Mouse (Mus musculus) cerebellum, adult (tissue): ENCODE measurements around the gene Natd1.
A peak's percentile ranks its signal among the peaks of the same experiment; 100 is the strongest.
"Not testable (repeated sequence)": the region's sequence is repeated elsewhere in the genome, so short reads cannot be mapped to it uniquely, and the experiment has no call there.

Experiments
- ATAC-seq: cut with Nextera tagmentation; 2 replicates; pipeline ENCODE4 v1.9.2; 2017; ENCODE audit warnings: mild to moderate bottlenecking, moderate library complexity, mixed read lengths; ENCODE audit not compliant: insufficient number of reproducible peaks, low FRiP score, low TSS enrichment

The Natd1 gene

DNA sequence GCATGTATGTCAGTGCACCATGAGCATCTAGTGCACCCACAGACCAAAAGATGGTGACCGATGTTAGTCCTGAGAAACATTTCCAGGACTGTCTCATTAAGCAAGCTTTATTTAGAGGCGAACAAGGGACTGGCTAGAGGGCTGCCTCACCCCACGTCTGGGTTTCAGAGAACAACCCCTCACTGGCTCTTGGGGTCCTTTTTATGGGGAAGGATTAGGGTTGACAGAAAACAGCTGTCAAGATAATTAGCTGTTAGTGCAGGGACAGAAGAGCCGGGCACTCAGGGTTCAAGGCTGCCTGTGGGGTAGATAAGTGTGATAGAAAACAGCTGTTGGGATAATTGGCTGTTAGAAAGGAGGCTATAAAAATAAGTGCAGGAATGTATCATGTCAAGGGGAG is 18.6 kb downstream of the Natd1 start:
- ATAC-seq: no peak

DNA sequence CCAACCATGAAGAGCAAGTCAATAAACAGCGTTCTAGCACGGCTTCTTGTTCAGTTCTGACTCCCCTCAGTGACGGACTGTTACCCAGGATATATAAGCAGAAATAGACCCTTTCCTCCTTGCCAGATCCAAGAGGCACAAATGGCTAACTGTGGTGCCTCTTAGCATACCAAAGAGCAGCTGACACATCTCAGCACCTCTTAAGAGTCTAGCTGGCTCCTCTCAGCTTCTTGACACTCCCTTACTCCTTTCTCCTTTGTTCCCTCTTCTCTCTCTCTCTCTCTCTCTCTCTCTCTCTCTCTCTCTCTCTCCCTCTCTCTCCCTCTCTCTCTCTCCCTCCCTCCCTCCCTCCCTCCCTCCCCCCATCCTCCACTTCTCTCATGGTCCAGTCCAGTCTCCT is 23.8 kb downstream of the Natd1 start:
- ATAC-seq: no peak

DNA sequence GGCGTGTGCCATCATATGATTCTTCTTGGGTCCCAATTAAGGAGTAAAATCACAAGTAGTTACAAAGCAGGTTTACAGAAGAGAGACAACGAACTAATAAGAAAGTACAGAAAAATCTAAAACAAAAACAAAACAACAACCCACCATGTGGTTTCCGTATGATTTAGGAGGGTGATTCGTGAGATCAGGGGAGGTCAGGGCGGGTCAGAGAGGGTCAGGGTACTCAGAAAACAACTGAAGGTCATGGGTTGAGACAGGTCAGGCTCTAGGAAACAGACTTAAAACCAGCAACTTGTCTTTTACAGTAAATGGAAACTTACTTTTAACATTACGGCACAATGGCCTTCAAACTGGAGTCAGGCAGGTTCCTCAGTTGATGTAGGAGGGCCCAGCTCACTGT is 24.3 kb downstream of the Natd1 start:
- no peak for ATAC-seq

DNA sequence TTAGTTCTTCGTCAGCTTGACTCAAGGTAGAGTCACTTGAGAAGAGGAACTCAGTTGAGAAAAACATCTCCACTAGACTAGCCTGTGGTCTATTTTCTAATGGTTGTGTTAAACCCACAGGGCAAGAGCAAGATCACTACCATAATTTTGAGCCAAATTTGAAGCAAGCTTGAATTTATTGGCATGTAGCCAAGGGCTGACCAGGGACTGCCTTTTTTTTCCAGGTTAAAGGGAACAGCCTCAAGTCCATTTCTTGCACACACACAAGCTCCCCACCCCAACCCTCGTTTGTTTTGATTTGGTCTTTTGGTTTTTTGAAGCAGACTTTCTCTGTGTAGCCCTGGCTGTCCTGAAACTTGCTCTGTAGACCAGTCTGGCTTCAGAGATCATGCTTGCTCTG is 24.7 kb downstream of the Natd1 start:
- no peak for ATAC-seq

DNA sequence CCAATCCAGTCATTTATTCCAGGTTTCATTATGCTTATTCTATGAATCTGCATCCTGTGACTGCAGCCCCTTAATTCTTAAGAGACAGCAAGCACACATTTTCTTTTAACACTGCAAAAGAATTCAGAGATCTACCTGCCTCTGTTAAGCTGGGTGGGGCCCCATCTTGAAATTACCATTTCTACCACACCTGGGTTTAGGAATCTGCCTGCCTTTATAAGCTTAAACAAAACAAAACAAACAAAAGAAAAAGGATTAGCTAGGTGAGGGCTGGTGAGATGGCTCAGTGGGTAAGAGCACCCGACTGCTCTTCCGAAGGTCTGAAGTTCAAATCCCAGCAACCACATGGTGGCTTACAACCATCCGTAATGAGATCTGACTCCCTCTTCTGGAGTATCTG is 27.6 kb downstream of the Natd1 start:
- not testable (repeated sequence) for ATAC-seq

DNA sequence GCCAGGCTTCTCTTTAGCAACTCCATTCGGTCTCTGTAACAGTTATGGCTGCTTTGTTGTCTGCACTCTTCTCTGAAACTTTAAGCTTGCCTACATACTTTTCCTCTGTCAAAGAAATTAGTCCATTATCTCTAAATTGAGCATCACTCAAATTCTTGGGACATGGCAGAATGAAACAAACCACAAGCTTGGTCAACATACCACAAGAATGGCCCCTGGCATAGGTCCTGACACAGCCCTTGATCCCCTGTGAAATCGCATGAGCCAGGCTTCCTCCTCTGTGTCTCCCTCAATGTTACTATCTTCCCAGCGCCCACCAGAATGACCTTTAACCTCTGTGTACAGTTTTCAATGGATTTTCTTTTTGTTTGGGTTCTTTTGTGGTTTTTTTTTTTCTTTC is 32.2 kb downstream of the Natd1 start:
- no peak for ATAC-seq

DNA sequence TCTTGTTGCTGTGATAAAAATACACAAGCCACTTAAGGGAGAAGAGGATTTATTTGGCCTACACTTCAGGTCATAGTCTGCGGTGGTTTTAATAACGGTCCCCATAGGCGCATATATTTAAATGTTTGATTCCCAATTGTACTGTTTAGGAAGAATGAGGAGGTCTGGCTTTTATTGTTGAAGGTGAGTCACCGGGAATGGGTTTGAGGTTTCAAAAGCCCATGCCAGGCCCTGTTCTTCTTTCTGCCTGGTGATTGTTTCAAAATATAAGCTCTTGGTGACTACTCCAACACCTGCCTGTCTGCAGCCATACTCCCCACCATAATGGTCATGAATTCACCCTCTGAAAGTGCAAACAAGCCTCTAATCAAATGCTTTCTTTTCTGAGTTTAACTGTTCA is 34.0 kb downstream of the Natd1 start:
- no peak for ATAC-seq

DNA sequence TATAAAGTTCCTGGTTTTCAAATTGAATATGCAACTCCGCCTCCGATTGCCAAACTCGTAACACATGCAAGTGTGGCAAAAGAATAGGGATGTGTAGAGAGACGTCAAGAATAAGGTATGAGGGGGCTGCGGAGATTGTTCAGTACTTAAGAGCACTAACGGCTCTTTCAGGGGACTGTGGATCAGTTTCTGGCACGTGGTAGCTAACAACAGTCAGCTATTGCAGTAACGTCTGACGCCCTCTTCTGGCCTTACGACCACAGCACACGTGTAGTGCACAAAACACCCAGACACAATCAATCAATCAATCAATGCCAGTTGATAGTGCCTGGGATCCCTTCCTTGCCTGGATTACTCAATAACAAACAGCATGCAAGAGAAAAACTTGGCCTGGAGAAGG is 35.1 kb downstream of the Natd1 start:
- no peak for ATAC-seq

DNA sequence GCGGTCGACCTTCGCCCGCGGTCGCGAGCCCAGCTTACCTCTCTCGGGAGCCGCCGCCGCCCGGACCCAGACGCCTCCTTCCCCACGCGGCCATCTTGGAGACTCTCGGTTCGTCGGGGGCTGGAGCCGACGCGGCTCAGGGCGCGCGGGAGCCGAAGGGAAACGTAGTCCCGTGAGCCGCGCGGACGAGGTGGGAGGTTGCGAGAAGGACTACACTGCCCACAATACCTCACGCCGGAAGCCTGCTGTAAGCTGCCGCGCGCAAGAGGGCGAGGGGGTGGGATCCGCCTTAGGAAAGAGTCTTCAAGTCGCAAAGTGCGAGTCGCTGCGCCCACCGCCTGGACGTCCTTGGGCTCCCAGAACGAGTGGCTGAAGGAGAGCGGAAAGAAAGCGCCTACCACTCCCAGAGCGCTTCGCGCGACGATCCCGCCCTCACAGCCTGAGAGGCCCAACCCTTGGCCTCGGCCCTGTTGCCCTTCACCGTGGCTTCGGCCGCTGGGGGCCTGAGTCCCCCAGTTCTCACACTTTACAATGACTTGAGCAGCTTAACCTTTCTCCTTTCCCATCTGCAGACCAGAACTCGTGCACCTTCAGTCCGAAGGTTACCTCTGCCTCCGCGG is 35.8 kb downstream of the Natd1 start, which contains the start of gene Tmem11:
TSS of gene Tmem11 (minus strand) at position 598 of the 620 bp plus-strand sequence.
- peak; percentile 97 for ATAC-seq

DNA sequence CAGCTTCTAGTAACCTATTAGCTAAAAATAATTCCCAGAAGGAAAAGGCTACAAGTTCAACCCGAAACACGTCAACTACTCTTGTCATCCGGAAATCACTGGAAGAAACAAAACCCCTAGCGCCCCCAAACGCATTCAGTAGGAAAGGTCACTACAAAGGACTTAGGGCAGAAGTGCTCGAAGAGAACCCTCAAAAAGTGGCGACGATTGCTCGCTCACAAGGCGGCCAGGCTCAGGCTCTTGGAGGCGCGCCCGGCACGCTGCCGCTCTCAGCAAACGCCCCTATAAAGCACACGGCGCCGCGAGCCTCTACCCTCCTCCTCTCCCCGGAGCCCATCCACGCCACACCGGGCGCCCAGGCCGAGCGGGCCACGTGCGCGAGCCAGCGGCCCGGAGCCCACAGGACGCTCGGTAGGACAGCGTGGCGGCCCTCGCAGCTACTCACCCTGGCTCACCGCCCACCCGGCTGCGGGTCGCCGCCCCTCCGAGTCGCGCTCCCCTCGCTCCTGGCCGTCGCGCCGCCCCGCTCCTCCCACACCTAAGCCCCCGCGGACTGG is 36.4 kb downstream of the Natd1 start:
- 0 out of 2 replicates have a peak, but pooled peaks have one; percentile 6 for ATAC-seq

DNA sequence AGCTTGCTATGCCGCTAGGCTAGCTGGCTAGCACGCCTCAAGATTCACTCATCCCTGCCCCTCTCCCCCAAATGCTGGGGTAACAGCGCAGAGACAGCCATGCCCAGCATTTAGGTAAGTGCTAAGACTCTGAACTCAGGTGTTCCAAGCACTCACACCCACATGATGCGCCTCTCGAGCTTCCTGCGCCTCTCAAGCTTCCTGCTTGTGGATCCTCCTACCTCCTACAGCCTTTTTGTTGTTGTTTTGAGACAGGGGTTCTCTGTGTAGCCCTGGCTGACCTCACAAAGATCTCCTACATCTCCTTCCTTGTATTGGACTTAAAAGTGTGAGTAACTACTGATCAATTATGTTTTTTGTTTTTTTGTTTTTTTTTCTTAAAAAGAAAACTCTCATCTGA is 41.4 kb downstream of the Natd1 start:
- no peak for ATAC-seq

DNA sequence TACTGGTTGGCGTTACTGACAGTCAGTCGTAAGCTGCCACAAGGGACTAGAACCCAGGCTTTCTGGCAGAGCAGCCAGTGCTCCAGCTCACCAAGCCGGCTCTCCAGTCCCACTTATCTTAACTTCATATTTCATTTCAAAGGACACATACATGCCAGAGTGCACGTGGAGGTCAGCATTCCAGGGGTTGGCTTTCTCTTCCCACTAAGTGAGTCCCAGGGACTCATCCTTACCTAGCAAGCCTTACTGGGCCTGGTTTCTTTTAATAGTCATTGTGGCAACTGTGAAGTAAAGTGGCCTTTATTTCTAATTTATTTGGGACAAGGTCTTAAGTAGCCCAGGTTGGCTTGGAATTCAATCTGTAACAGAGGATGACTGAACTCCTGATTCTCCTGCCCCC is 43.1 kb downstream of the Natd1 start:
- ATAC-seq: no peak

DNA sequence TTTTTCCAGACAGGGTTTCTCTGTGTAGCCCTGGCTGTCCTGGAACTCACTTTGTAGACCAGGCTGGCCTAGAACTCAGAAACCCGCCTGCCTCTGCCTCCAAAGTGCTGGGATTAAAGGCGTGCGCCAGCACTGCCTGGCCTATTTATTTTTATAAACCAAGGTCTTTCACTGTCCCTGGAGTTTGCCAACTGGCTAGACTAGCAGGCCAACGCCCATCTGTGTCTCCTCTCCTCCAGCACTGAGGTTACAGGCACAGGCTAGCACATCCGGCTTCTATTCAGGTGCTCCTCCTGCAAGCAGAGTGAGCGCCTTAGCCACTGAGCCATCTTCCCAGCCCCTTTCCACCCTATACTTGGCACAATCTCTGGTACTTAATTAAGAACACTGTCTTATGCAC is 45.1 kb downstream of the Natd1 start:
- not testable (repeated sequence) for ATAC-seq

DNA sequence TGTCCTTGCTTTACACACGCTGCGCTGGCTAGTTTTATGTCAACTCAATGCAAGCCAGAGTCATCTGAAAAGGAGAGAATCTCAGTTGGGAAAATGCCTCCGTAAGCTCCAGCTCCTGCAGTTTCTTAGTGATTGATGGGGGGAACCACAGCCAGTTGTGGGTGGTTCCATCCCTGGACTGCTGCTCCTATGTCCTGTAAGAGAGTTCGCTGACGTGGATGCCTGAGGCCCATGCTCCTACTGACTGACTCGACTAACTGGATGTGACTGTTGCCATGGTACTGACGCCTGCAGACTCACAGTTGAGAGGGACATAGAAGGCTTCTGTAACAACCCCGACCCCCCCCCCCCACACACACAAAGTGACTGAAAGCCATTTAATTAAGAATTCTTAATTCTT is 46.6 kb downstream of the Natd1 start:
- no peak for ATAC-seq

DNA sequence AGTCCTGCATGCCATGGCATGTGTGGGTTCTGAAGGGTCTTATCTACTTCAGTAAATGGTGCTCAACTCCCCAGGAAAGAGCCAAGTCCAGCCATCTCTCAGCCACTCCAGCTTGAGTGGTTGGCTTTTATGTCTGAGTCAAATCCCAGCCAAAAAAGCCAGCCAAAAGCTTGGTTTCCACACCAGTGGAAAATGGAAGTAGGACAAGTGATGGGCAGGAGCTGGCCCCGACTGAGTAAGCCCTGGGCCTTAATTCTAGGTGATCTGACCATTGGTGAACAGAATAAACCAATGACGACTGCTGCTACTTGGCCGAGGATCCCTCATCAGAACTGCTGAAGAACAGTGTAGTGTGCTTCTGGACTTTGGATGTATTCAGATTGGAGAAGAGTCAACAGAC is 47.1 kb downstream of the Natd1 start:
- no peak for ATAC-seq

DNA sequence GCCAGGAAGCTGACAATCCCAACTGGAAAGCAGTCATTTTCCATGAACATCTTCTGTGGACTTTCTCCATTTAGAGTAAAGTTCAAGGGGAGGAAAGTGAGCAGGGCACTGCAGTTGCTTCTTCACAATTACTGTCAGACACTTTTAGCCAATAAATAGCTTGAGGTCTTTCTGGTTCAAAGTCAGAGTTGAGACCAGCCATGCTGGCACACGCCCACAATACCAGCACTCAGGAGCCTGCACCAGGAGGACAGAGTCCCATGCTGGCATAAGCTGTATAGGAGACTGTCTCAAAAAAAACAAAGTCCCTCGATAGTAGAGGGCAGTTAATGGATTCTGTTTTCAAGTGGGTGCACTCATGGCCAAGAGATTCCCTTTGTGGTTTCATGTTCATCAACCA is 48.5 kb downstream of the Natd1 start:
- ATAC-seq: no peak

DNA sequence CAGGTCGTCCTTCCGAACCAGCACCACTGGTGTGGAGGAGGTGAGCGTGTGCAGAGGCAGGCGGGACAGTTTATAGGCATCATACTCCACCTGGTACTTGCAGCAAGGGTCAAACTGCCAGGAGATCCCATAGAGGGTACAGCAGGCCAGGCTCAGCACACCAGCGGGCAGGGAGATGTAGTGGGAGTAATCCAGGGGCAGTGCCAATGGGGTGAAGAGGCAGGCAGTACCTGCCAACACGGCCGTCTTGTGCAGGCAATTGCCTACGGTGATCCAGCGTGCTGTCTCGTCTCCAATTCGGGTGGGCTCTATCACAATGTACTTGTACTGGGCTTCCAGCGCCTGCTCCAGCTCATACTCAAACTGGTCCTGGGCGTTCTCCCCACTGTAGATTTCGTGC is 49.6 kb downstream of the Natd1 start:
- no peak for ATAC-seq

DNA sequence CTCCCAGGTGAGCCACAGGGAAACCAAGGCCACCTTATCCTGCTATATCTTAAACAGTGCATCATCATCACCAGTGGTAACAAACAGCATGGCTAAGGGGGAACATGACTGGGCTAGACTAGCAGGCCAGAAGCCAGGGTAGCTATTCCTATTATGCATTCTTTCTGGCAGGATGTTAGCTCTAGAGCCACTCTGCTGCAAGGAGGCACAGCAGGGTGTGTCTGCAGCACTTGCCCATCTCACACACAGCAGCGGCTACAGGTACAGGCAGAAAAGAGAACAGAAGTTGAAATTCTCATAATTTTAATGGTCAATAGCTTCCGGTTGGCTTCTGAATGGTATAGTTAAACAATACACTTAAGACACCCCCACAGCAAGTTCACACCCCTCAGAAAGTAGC is 50.4 kb downstream of the Natd1 start:
- ATAC-seq: no peak

DNA sequence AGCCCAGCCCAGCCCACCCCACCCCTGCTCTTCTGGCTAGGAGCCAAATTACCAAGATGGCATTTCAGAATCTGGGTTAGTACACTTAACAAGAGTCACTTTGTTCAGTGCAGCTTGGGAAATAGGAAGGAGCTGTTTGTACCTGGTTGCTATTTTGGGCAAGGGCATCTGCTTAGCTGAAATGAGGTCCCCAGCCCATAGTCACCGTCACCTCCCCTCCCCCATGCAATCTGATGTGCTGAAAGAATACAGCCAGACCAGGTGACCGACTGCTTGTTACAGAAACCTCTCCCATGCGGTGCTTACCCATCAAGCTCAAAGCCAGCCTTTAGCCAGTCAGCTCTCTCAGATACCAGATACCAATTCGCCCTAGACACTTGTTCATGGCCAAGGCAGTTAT is 51.4 kb downstream of the Natd1 start:
- ATAC-seq: no peak

DNA sequence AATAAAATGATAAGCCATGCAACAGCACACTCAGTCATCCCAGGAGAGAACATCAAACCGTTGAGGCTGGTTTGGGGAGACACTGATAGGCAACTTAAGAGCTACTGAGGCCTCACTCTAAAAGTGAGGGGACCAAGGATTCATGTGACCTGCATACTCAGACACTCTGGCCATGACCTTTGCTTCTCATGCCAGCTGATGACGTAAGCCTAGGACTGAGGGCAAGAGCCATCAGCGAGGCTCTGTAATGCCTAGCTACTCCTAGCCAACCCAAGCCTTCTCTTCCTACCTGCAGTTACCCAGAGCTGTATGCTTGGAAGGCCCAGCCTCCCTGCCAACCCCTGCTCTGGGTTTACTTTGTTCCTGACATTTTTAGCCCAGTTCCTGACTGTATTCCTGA is 52.6 kb downstream of the Natd1 start:
- no peak for ATAC-seq

DNA sequence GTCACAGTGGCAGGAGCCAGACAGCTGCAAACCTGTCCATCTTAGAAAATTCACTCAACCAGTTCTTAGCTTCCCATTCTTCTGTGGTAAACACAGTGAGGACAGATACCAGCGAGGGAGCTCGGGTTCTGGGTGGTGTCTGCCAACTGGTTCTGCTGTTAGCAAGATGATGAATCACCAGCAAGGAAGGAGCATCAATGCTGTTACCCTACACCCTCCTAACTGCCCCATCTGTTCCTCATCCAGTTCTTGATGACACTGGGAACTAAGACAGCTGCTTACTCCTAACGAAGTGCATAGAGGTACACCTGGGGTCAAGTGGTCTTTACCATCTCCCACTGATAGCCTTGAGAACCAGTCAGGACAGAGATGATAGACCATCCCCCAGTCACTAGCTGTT is 58.0 kb downstream of the Natd1 start:
- ATAC-seq: no peak
